7 mouse cellular contexts compared by ENCODE assay signal in genomic region chr9:108648611-108649560, GRCm38 (mm10). TPM values are rescaled to one million over a fixed set of nuclear protein-coding genes. Genes with fewer than 3 reads are reported as not detected.
DNase-seq lines count a peak whose midpoint lies in the region; ATAC-seq lines count a peak whose summit lies in the region.

Gene Arih2, minus strand, starts transcription at chr9:108649386.

- ATAC-seq in embryonic facial prominence, embryonic 11.5 days (replicated peaks; ENCODE audit: insufficient number of reproducible peaks, low FRiP score, low TSS enrichment, low read depth): peak; percentile 96
- ATAC-seq in limb, embryonic 11.5 days (ENCODE audit: insufficient number of reproducible peaks, low FRiP score, low TSS enrichment, low read depth): peak; percentile 95
- peak; percentile 96 for ATAC-seq in midbrain, embryonic 14.5 days (ENCODE audit: low FRiP score, low TSS enrichment)

- H3K4me1 ChIP-seq in embryonic facial prominence, embryonic 11.5 days (ENCODE audit: control insufficient read depth, insufficient read depth, low read length): no peaks in the 10 kb centered on the region; the same call in 1 of the 2 replicates
- peaks cover 4% of the 10 kb centered on the region; the same call in 1 of the 2 replicates for H3K4me1 ChIP-seq in limb, embryonic 11.5 days (ENCODE audit: control insufficient read depth, insufficient read depth, low read length)
- H3K4me1 ChIP-seq in midbrain, embryonic 14.5 days (ENCODE audit: control insufficient read depth, insufficient read depth, low read length): peaks cover 13% of the 10 kb centered on the region

- H3K27ac ChIP-seq in embryonic facial prominence, embryonic 11.5 days (replicated peaks; ENCODE audit: low read depth, low read length): peak within 1 kb of the TSS; percentile 75
- H3K27ac ChIP-seq in limb, embryonic 11.5 days (replicated peaks; ENCODE audit: low read depth, low read length): peak within 1 kb of the TSS; percentile 79
- H3K27ac ChIP-seq in midbrain, embryonic 14.5 days (replicated peaks; ENCODE audit: low read depth, low read length): peak within 1 kb of the TSS; percentile 87

- no peaks in the 10 kb centered on the region for H3K36me3 ChIP-seq in embryonic facial prominence, embryonic 11.5 days (replicated peaks; ENCODE audit: control insufficient read depth, insufficient read depth, low read depth, low read length)
- no peaks in the 10 kb centered on the region for H3K36me3 ChIP-seq in limb, embryonic 11.5 days (ENCODE audit: control insufficient read depth, insufficient read depth, low read length)
- no peaks in the 10 kb centered on the region for H3K36me3 ChIP-seq in midbrain, embryonic 14.5 days (ENCODE audit: control insufficient read depth, insufficient read depth, low read length)

- WGBS in embryonic facial prominence, embryonic 11.5 days: under 1% methylated on average over 98 of the region's 112 CpGs
- under 1% methylated on average over 95 of the region's 112 CpGs for WGBS in limb, embryonic 11.5 days
- under 1% methylated on average over 110 of the region's 112 CpGs for WGBS in midbrain, embryonic 14.5 days

- no peaks in the 10 kb centered on the region for H3K9me3 ChIP-seq in embryonic facial prominence, embryonic 11.5 days (replicated peaks; ENCODE audit: control insufficient read depth, low read length)
- H3K9me3 ChIP-seq in limb, embryonic 11.5 days (ENCODE audit: control insufficient read depth, low read length): no peaks in the 10 kb centered on the region
- no peaks in the 10 kb centered on the region for H3K9me3 ChIP-seq in midbrain, embryonic 14.5 days (ENCODE audit: control insufficient read depth, low read length)

- peak within 1 kb of the TSS; percentile 84 for H3K4me2 ChIP-seq in embryonic facial prominence, embryonic 11.5 days (ENCODE audit: low read depth, low read length)
- peak within 1 kb of the TSS; percentile 89 for H3K4me2 ChIP-seq in limb, embryonic 11.5 days (ENCODE audit: low read depth, severe bottlenecking)
- peak within 1 kb of the TSS; percentile 92 for H3K4me2 ChIP-seq in midbrain, embryonic 14.5 days (ENCODE audit: low read length)

- peak; percentile 95 for DNase-seq in adrenal gland, postnatal 14 days
- peak; percentile 96 for DNase-seq in embryonic facial prominence, embryonic 11.5 days (ENCODE audit: low spot score)
- peak; percentile 99 for DNase-seq in heart, adult 11 months
- DNase-seq in kidney, adult 18-20 months: peak; percentile 93
- DNase-seq in limb, embryonic 11.5 days (ENCODE audit: low spot score): peak; percentile 93
- DNase-seq in midbrain, embryonic 14.5 days: peak; percentile 98
- peak; percentile 84 to 90 for DNase-seq in spleen, adult 18-20 months

- H3K27me3 ChIP-seq in embryonic facial prominence, embryonic 11.5 days (ENCODE audit: control insufficient read depth, insufficient read depth, low read length): no peaks in the 10 kb centered on the region
- no peaks in the 10 kb centered on the region for H3K27me3 ChIP-seq in limb, embryonic 11.5 days (ENCODE audit: control insufficient read depth, insufficient read depth, low read length)
- H3K27me3 ChIP-seq in midbrain, embryonic 14.5 days (ENCODE audit: control insufficient read depth, insufficient read depth, low read length): no peaks in the 10 kb centered on the region

- peak within 1 kb of the TSS; percentile 68 for H3K4me3 ChIP-seq in embryonic facial prominence, embryonic 11.5 days (ENCODE audit: low read depth, low read length)
- peak within 1 kb of the TSS; percentile 98 for H3K4me3 ChIP-seq in limb, embryonic 11.5 days (ENCODE audit: low read depth, low read length)
- peak within 1 kb of the TSS; percentile 99 for H3K4me3 ChIP-seq in midbrain, embryonic 14.5 days (replicated peaks; ENCODE audit: low read depth, low read length)

- H3K9ac ChIP-seq in embryonic facial prominence, embryonic 11.5 days (replicated peaks; ENCODE audit: low read length): peak within 1 kb of the TSS; percentile 72
- H3K9ac ChIP-seq in limb, embryonic 11.5 days (ENCODE audit: low read length): peak within 1 kb of the TSS; percentile 79
- peak within 1 kb of the TSS; percentile 86 for H3K9ac ChIP-seq in midbrain, embryonic 14.5 days (replicated peaks; ENCODE audit: low read length)

RNA-seq across cellular contexts. Expression of gene Arih2, which starts in this region (rescaled TPM):
- 59.7 and 61.3 TPM in 2 replicates for total RNA-seq in adrenal gland, postnatal 14 days (2021)
- polyA plus RNA-seq in embryonic facial prominence, embryonic 11.5 days (2014; fragmentation: Nextera tagmentation; extraction: Ambion mirVana): 44.1 and 48.4 TPM in 2 replicates
- polyA plus RNA-seq in limb, embryonic 11.5 days (2014; fragmentation: Nextera tagmentation; extraction: Ambion mirVana): 45.0 and 49.8 TPM in 2 replicates
- 37.6 and 45.3 TPM in 2 replicates for polyA plus RNA-seq in midbrain, embryonic 14.5 days (2014; fragmentation: Nextera tagmentation; extraction: Ambion mirVana)

Comparison
In these comparisons a context has a peak if more than half of its experiments do, and no peak if none do; other contexts are left out.
1. Peak in every context shown above with its lines: DNase-seq, ATAC-seq, H3K4me3 ChIP-seq and H3K27ac ChIP-seq.